Mouse (Mus musculus): ENCODE measurements around the gene Mks1. TPM values are rescaled to one million over a fixed set of nuclear protein-coding genes. Genes with fewer than 3 reads are reported as not detected.
"Not testable (repeated sequence)": the region's sequence is repeated elsewhere in the genome, so short reads cannot be mapped to it uniquely, and the experiment has no call there.

The Mks1 gene
- total RNA-seq (2022), result 1 to 10 TPM; 1.3 to 3.0 (median 1.6) TPM

- peak; percentile 70 to 79 for DNase-seq (ENCODE audit: low spot score in 2 of 2)
These were observed at the start of gene Mks1 for GRCm38 (mm10) chr11:87852690-87853596. Gene Mks1, plus strand, starts transcription at chr11:87853215.

GRCm38 (mm10) chr11:87805448-87805847, 47.6 kb upstream of the Mks1 start:
- DNase-seq (ENCODE audit: low spot score in 2 of 2), result no peak

- DNase-seq (ENCODE audit: low spot score in 2 of 2), result no peak
These were observed 45.6 kb upstream of the Mks1 start for GRCm38 (mm10) chr11:87807433-87807832.

- no peak for DNase-seq (ENCODE audit: low spot score in 2 of 2)
These were observed 44.8 kb upstream of the Mks1 start for GRCm38 (mm10) chr11:87808236-87808635.

GRCm38 (mm10) chr11:87811396-87811795, 41.6 kb upstream of the Mks1 start:
- DNase-seq (ENCODE audit: low spot score in 2 of 2), result no peak

GRCm38 (mm10) chr11:87814831-87815230, 38.2 kb upstream of the Mks1 start:
- no peak for DNase-seq (ENCODE audit: low spot score in 2 of 2)

- DNase-seq (ENCODE audit: low spot score in 2 of 2), result no peak
These were observed 36.1 kb upstream of the Mks1 start for GRCm38 (mm10) chr11:87816707-87817442.

GRCm38 (mm10) chr11:87817443-87817773, 35.6 kb upstream of the Mks1 start:
- no peak for DNase-seq (ENCODE audit: low spot score in 2 of 2)

- DNase-seq (ENCODE audit: low spot score in 2 of 2), result no peak
These were observed 31.5 kb upstream of the Mks1 start for GRCm38 (mm10) chr11:87821502-87821901.

GRCm38 (mm10) chr11:87828239-87828900, 24.6 kb upstream of the Mks1 start, which contains the start of gene Lpo:
Gene Lpo, minus strand, starts transcription at chr11:87828289.
- no peak for DNase-seq (ENCODE audit: low spot score in 2 of 2)

GRCm38 (mm10) chr11:87840676-87841075, 12.3 kb upstream of the Mks1 start:
- no peak for DNase-seq (ENCODE audit: low spot score in 2 of 2)

GRCm38 (mm10) chr11:87841436-87841835, 11.6 kb upstream of the Mks1 start:
- DNase-seq (ENCODE audit: low spot score in 2 of 2), result no peak

- no peak for DNase-seq (ENCODE audit: low spot score in 2 of 2)
These were observed 5.9 kb upstream of the Mks1 start for GRCm38 (mm10) chr11:87846968-87847600.

GRCm38 (mm10) chr11:87847884-87848283, 5.1 kb upstream of the Mks1 start:
- DNase-seq (ENCODE audit: low spot score in 2 of 2), result no peak

- no peak for DNase-seq (ENCODE audit: low spot score in 2 of 2)
These were observed 561 bp downstream of the Mks1 start for GRCm38 (mm10) chr11:87853597-87853954.

- DNase-seq (ENCODE audit: low spot score in 2 of 2), result no peak
These were observed 1.5 kb downstream of the Mks1 start for GRCm38 (mm10) chr11:87854550-87854949.

- no peak for DNase-seq (ENCODE audit: low spot score in 2 of 2)
These were observed 6.3 kb downstream of the Mks1 start for GRCm38 (mm10) chr11:87859273-87859672.

GRCm38 (mm10) chr11:87860426-87860825, 7.4 kb downstream of the Mks1 start:
- DNase-seq (ENCODE audit: low spot score in 2 of 2), result no peak

- no peak for DNase-seq (ENCODE audit: low spot score in 2 of 2)
These were observed 9.8 kb downstream of the Mks1 start for GRCm38 (mm10) chr11:87862805-87863204.

- not testable (repeated sequence) for DNase-seq (ENCODE audit: low spot score in 2 of 2)
These were observed 13.9 kb downstream of the Mks1 start for GRCm38 (mm10) chr11:87866891-87867290.

- no peak for DNase-seq (ENCODE audit: low spot score in 2 of 2)
These were observed 17.1 kb downstream of the Mks1 start for GRCm38 (mm10) chr11:87870096-87870495.

GRCm38 (mm10) chr11:87871766-87872165, 18.8 kb downstream of the Mks1 start:
- no peak for DNase-seq (ENCODE audit: low spot score in 2 of 2)

All from gastrocnemius, adult 8-10 months (tissue).